Mouse (Mus musculus) spleen, adult 12 weeks (tissue): ENCODE results near the gene Olfr1462.

Source experiments
- DNase-seq: peaks from one replicate; pipeline ENCODE4 v3.0.0; 2022; ENCODE audit warnings: low spot score

Olfr1462 gene

DNA sequence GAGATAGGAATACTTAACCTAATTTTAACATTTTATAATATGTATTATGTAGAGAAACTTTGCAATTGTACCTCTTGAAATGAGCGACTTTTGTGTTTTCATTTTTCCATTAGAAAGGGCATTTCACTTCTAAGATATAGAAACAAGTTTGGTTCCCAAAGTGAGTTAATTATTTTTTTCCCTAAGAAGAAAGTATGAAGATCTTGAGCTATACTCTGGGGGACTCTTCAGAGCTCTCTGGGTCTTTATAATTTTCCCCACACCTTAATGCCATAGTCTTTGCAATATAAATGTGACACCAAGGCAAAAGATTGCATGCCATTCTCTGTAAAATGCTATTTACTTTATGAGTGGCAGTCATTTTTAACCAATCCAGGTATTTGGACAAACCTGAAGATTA lies at the start of gene Olfr1462:
Gene Olfr1462 (plus strand): TSS at position 301 of the 400 bp plus-strand sequence.
- DNase-seq: no peak

DNA sequence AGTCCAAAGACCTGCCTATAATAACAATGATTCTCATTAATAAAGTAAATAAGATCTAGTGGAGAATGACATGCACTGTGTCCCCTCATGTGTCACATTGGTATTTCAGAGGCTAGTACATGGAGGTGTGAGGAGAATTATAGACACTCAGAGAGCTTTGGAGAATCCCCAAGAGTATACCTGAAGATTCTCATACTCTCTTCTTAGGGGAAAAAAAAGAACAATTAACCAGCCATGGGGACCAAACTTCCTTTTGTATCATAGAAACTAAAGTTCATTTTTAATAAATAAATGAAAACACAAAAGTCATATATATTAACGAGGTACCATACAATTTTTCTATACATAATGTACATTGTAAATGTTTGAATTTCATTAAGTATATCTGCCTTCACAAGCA lies 36.1 kb upstream of the Olfr1462 start, which contains the start of gene Olfr1459:
Gene Olfr1459 (minus strand): TSS at position 101 of the 400 bp plus-strand sequence.
- DNase-seq: no peak

- no peak for DNase-seq
Measured at GRCm38 (mm10) chr19:13162700-13163099, 22.8 kb upstream of the Olfr1462 start, which contains the start of gene Olfr1461. Olfr1461 (plus strand) TSS chr19:13163000.

- no peak for DNase-seq
Measured at GRCm38 (mm10) chr19:13221666-13222065, 36.1 kb downstream of the Olfr1462 start.

- no peak for DNase-seq
Measured at GRCm38 (mm10) chr19:13231028-13231427, 45.5 kb downstream of the Olfr1462 start, which contains the start of gene Olfr1463. Olfr1463 (plus strand) TSS chr19:13231328.
